Mouse (Mus musculus): ENCODE measurements around the gene Lag3.

Lag3 gene

DNA sequence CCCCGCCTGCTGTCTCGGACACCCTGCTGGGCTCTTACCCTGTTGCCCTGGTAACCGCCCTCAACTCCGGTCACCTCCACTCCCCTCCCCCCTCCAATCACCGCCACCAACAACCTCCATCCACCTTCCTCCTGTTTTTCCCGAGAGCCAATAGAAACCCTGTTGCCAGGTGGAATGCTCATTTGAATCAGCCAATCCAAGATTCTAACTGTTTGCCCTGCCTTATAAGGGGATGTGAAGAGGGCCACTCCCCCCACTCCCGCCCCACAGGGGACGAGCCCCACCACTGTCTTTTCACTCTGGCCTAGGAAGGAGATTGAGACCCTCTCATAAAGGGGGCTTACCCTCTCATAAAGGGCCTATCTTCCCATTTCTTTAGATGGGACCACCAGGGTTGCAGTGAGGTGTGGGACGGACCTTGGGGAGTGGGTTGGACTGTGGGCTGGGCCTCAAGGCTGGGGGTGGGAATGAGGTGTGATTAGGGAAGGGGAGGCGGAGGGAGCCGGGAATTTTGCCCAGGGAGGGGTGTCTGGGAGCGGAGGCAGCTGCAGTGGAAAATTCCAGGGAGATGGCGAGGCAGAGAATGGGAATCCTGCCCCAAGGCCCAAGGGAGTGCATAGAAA lies 8.3 kb upstream of the Lag3 start, which contains the start of gene Ptms:
Gene Ptms, minus strand, starts transcription at position 409 of the 623 bp plus-strand sequence.
- DNase-seq = peak; percentile 94 to 97

GRCm38 (mm10) chr6:124918890-124919627 lies 7.6 kb upstream of the Lag3 start:
- DNase-seq = no peak

- no peak for DNase-seq
Observed at GRCm38 (mm10) chr6:124918331-124918690, 6.8 kb upstream of the Lag3 start.

DNA sequence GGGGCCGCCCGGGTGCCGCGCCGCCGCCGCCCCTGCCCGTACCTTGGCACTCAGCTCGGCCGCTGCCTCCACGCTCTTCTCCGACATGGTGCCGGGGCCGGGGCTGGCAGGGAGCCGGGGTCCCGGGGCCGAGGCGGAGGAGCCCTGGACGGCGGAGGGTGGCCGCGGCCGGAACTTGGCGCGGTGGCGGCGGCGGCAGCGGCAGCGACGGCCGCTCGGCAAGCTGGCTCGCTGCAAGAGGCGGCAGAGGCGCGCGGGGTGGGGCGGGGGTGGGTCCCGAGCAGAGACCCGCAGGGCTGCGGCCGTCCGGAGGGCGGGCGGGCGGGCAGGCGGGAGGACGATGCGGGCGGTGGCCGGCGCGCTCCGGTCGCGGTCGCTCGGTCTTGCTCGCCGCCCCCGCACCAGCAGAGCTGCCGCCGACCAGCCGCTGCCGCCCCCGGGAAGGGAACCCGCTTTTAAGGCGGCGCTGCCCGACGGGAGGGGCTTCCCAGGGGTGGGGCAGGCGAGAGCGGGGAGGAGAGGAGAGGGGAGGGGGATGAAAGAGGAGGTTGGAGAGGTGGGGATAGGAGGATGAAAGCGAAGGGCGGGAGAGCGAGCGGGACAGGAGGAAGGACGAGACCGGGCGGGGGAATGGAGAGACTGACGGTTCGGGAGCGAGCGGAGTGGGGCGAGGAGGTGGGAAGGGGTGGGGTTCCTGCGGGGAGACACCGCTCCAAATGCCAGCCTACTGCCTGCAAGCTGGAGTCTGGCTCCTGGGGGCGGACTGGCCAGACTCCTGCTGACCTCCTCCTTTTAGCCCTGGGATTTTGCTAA lies 6.2 kb upstream of the Lag3 start:
- peak; percentile 94 to 96 for DNase-seq

GRCm38 (mm10) chr6:124916695-124917517 lies 5.4 kb upstream of the Lag3 start:
- DNase-seq = peak; percentile 94 to 95

GRCm38 (mm10) chr6:124915942-124916694 lies 4.6 kb upstream of the Lag3 start:
- DNase-seq = no peak

DNA sequence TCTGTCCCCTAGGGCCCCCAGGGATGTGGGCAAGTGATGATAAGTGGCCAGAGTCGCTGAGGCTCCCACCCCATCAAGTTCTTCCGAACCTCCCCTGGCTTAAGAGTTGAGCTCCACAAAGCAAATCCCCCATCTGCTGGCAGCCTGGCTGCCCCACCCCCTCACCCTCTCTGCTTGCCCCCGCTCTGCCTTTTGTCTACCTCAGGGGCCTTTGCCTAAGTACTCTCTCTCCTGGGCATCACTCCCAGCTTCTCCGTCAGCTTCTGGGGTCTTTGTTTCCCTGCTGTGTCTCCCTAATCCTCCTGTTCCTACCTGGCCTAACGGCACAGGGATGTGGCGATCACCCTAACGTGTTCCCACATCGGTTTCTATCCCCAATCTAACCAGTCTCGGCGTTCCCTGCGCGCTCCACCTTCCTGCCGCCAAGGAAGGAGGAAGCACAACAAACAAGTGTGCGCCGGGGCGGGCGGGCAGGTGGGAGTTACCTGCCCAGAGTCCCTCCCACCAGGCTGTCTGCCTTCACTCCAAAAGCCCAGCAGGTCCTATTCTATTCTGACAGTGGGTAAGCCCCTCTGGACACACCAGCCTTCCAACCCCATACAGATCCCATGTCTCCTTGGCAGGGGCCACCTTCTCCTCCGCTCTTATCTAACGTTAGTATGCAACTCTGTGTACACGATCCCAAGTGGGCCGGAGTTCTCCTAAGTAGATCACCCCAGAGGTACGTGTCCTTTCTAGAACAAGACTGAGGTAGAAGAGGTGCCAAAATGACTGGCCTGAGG lies 3.8 kb upstream of the Lag3 start:
- DNase-seq = peak; percentile 48 to 66

DNA sequence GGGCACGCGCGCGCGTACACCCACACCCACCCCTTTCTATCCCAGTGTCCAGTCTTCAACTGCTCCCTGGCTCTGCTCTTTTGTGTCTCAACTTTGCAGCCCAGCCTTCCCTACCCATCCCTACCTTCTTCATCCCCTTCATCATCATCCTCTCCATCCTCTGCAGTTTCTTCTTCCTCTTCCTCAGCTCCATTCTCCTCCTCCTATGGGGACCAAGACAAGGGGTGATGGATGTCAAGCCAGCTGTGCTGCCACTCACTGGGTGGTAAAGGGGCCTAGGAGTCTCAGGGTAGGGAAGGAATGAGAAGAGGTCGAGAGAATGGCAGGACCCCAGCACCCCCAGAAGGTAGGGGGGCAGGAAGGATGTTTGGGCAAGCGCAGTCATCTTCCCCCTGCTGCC lies 3.0 kb upstream of the Lag3 start:
- no peak for DNase-seq

- DNase-seq = no peak
Observed at GRCm38 (mm10) chr6:124913721-124914285, 2.3 kb upstream of the Lag3 start.

DNA sequence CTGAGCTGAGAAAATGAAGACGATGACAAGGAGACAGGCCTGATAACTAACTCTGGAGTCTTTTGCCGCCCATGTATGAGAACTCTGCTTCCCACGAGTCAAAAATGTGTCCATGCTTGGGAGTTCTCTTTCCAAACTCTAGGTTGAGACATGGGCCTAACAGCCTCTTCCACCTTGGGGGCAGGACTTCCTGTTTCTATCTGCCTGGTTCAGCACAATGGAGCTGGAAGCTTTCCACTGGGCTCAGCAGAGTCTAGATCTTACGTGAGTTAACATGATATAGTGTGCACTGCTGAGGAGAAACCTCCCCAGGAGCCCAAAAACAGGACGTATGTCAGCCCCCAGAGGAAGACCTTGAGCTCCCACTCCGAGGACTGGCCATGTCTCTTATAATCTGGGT lies 1.7 kb upstream of the Lag3 start:
- DNase-seq = no peak

DNA sequence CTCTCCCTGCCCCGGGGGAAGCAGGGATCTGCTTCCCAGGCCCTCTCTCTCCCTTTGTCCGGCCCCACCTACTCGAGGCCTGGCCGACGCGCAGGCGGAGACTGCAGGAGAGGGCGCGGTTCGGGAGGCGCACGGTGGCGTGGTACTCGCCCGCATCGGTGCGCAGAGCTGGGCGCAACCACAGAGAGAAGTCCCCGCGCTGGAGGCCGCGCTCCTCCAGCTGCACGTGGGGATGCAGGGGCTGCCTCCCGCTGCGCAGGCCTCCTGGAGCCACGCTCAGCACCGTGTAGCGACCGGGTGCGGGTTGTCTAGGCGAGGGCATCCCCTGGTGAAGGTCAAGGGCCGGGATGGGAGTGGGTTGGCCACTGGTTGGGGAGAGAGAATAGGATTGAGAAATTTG lies 1.5 kb downstream of the Lag3 start:
- peak in 1 of 2 experiments; percentile 32 for DNase-seq

GRCm38 (mm10) chr6:124907767-124908166 lies 3.7 kb downstream of the Lag3 start:
- DNase-seq = no peak

GRCm38 (mm10) chr6:124904991-124905860 lies 6.3 kb downstream of the Lag3 start:
- no peak for DNase-seq

DNA sequence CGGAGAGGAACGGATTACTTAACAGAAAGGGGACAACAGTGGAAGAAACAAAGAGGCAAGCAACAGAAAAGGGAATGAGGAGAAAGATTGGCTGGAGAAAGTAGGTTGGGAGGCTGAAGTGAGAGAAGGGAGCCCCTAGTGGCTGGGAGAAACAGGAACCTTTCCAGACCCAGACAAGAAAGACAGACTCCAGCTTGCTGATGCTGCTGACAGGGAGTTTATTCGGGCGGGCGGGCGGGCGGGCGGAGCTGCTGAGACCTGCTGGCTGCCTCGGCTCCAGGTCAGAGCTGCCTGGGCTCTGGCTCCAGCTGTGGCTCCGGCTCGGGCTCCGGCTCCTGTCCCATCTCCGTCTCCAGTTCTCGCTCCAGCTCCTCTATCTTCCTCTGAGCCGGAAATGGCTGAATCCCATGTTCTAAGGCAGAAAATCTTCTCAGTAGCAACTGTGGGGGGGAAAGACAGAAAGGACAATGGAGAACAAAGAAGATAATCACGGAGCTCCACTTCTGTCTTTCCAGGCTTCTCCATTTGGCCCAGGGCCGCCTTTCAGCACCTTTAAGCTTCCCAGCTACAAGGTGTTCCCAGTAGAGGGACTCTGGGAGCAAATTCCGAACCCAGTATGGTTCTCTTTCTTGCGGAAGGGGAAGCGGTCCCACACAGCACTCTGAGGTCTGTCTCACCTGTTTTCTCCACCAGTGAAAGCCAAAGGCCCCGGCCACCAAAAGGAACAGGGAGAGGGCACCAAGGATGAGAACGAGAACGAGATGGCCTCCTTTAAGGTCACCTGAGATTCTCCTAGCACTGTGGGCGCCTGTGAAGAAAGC lies 7.1 kb downstream of the Lag3 start:
- peak; percentile 77 to 79 for DNase-seq

DNA sequence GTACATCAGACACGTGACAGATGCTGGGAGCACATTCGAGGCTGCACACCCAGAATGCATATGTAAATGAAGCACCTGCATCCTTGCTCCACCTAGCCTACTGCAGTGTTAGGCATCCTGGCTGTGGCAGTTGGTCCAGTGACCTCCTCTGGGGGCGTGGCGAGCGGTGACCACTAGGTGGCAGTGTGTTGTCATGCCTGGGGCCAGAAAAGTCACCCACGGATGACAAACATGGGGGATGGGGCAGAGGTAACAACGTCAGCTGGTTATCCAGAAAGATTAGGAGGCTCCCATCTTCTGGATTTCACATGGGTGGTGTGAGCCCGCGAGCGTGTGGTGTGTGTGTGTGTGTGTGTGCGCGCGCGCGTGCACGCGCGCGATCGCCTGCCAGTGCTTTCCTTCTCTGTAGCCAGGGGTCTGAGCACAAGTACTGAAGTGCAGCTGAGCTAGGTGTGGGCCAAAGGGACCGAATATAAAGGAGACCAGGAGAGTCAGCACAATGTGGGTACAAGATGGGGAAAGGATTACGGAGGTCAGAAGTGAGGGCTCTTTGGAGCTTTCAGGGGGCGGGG lies 7.8 kb downstream of the Lag3 start:
- peak; percentile 92 to 97 for DNase-seq

DNA sequence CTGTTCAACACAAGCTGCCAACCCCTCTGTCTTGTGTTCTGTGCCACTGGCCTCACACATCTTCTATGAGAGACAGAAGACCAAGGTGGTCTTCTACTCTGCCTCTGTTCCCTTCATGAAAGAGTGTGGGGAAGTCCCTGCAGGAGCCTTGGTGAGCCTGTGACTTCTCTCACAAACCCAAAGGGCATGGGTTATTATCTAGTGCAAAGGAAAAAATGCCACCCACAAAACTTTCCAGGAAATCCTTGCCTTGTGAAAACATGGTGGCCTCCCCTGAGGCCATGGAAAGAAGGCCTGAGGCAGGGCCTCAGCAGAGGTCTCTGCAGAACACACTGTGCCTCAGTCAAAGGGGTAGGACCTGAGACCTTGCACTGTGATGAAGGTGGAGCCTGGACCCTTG lies 9.7 kb downstream of the Lag3 start:
- no peak for DNase-seq

- peak; percentile 48 to 61 for DNase-seq
Observed at GRCm38 (mm10) chr6:124900801-124901480, 10.6 kb downstream of the Lag3 start.

Measured in lung, postnatal 4 days (tissue).